Mouse (Mus musculus): ENCODE measurements around the gene Gm21882. TPM values are rescaled to one million over a fixed set of nuclear protein-coding genes. Genes with fewer than 3 reads are reported as not detected.
"Not testable (repeated sequence)": the region's sequence is repeated elsewhere in the genome, so short reads cannot be mapped to it uniquely, and the experiment has no call there.

Gene Gm21882
- polyA plus RNA-seq (2016; fragmentation: Nextera tagmentation; extraction: Ambion mirVana): not detected in 2 replicates

DNA sequence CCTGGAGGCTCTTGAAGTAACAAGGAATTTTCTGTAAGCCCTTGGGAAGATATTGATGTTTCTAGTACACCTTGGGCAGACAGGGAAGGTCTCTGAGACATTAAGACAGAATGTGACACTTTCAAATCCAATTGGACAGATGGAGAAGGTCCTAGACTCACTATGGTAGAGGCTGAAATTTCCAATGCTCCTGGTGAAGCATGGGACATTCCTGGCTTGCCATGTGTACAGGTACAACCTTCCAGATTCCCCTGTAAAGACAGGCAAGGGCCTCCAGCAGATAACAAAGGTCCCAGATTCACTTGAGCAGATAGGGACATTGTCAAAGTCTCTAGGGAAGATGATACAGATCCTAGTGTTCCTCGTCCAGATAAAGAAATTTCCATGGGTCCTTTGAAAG, at the start of gene Gm21882:
Gm21882 (minus strand) TSS at position 101 of the 400 bp plus-strand sequence.
- WGBS: 50% methylated on average over 1 of the region's 1 CpGs
- H3K27ac ChIP-seq (replicated peaks); H3K27me3 ChIP-seq (replicated peaks; ENCODE audit: low read depth, poor library complexity, severe bottlenecking); H3K9me3 ChIP-seq; H3K4me1 ChIP-seq; DNase-seq (ENCODE audit: low spot score); H3K36me3 ChIP-seq (replicated peaks); H3K4me3 ChIP-seq: not testable (repeated sequence)

Other genes starting within 250 kb of the Gm21882 start
- not detected in 2 replicates for gene Gm21865, start 64.6 kb downstream of the Gm21882 start, polyA plus RNA-seq (2016; fragmentation: Nextera tagmentation; extraction: Ambion mirVana)

All from embryonic facial prominence, embryonic 10.5 days (tissue).